Mouse (Mus musculus): Measurements from ENCODE around the gene Ccdc134. TPM values are rescaled to one million over a fixed set of nuclear protein-coding genes. Genes with fewer than 3 reads are reported as not detected.
A peak's percentile ranks its signal among the peaks of the same experiment; 100 is the strongest.

The Ccdc134 gene
- total and polyA plus RNA-seq, 3 experiments, result 17.5 to 19.7 TPM; not detected in 1

DNA sequence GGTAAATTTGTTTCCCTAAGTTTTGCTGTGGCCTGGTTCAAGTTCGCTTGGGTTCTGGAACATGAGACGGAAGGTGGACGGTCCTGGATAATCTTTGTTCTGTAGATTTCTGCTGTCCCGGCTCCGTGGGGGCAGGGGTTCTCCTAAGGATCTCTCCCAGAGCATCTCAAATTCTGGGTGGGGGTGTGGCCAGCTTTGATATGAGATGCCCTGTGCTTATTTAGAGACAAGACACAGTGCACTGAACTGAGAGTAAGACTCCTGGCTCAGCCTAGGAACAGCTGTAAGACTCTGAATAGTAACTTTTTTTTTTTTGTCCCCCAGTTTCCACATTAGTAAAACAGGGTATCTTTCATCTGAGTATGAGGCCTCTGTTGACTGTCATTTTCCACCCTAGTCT is 676 bp downstream of the Ccdc134 start:
- peaks cover 4% of the 10 kb centered on the region; the same call in 1 of the 2 replicates for H3K79me2 ChIP-seq (ENCODE audit: control insufficient read depth, insufficient read depth, low read length, poor library complexity)
- no peaks in the 10 kb centered on the region for H3K27me3 ChIP-seq (ENCODE audit: control insufficient read depth in 1 of 2, insufficient read depth in 2 of 2, low read length in 2 of 2)
- peak overlapping the region; percentile 67 to 76 for H3K4me3 ChIP-seq (ENCODE audit: control insufficient read depth in 1 of 2, insufficient read depth in 1 of 2, low read depth in 2 of 2, low read length in 2 of 2)
- H3K36me3 ChIP-seq (ENCODE audit: control insufficient read depth in 1 of 2, insufficient read depth in 2 of 2, low read length in 2 of 2), result peaks cover 0 to 3% of the 10 kb centered on the region in 2 experiments; a peak in 1 of 4 replicates
- TF ChIP-seq GATA1 (IDR thresholded peaks at IDR 0.05; ENCODE audit: low read depth, low read length) (no peak), MYC (IDR thresholded peaks at IDR 0.05; ENCODE audit: low read depth, low read length) (no peak), NELFE (IDR thresholded peaks at IDR 0.05; ENCODE audit: low read depth, low read length) (no peak), SMC3 (IDR thresholded peaks at IDR 0.05; ENCODE audit: low read depth, low read length) (no peak), ZC3H11A (IDR thresholded peaks at IDR 0.05; ENCODE audit: low read depth, low read length) (no peak), EP300 (IDR thresholded peaks at IDR 0.05; ENCODE audit: low read depth in 1 of 2, low read length in 2 of 2) (no peak), CTCF (IDR thresholded peaks at IDR 0.05 in 2 of 3, conservative IDR thresholded peaks at IDR 0.05 in 1 of 3; ENCODE audit: control insufficient read depth in 1 of 3, insufficient read depth in 1 of 3, low read depth in 2 of 3, low read length in 3 of 3, poor library complexity in 1 of 3, severe bottlenecking in 1 of 3) (no peak), HCFC1 (IDR thresholded peaks at IDR 0.05; ENCODE audit: low read depth, low read length) (no peak), BHLHE40 (IDR thresholded peaks at IDR 0.05; ENCODE audit: borderline replicate concordance, low read depth, low read length) (no peak), ZMIZ1 (IDR thresholded peaks at IDR 0.05; ENCODE audit: low read depth, low read length) (no peak), TAL1 (IDR thresholded peaks at IDR 0.05; ENCODE audit: low read length) (no peak), POLR2A (IDR thresholded peaks at IDR 0.05; ENCODE audit: control insufficient read depth in 1 of 2, insufficient read depth in 1 of 2, low read depth in 1 of 2, low read length in 2 of 2, poor library complexity in 1 of 2) (no peak), CHD2 (IDR thresholded peaks at IDR 0.05; ENCODE audit: low read length) (no peak), MYB (IDR thresholded peaks at IDR 0.05; ENCODE audit: low read depth, low read length) (no peak), TCF12 (IDR thresholded peaks at IDR 0.05; ENCODE audit: low read depth, low read length) (no peak), USF1 (IDR thresholded peaks at IDR 0.05; ENCODE audit: low read depth, low read length) (no peak), USF2 (IDR thresholded peaks at IDR 0.05; ENCODE audit: borderline replicate concordance in 1 of 2, insufficient read depth in 1 of 2, low read depth in 1 of 2, low read length in 2 of 2) (no peak), POLR2AphosphoS5 (IDR thresholded peaks at IDR 0.05; ENCODE audit: borderline replicate concordance, low read depth, low read length) (no peak)
- H3K27ac ChIP-seq (ENCODE audit: control insufficient read depth, low read depth, low read length), result peak overlapping the region; percentile 47
- H3K4me1 ChIP-seq (ENCODE audit: control insufficient read depth in 1 of 2, insufficient read depth in 2 of 2, low read length in 2 of 2), result peaks cover 0 to 12% of the 10 kb centered on the region in 2 experiments; a peak in 1 of 4 replicates
- peak; percentile 64 for DNase-seq (ENCODE audit: low read depth, low spot score)
- H3K9ac ChIP-seq (ENCODE audit: control insufficient read depth, low read depth, low read length, poor library complexity, severe bottlenecking), result peak overlapping the region; percentile 85
- H3K9me3 ChIP-seq (replicated peaks; ENCODE audit: insufficient read depth, low read length), result no peaks in the 10 kb centered on the region

DNA sequence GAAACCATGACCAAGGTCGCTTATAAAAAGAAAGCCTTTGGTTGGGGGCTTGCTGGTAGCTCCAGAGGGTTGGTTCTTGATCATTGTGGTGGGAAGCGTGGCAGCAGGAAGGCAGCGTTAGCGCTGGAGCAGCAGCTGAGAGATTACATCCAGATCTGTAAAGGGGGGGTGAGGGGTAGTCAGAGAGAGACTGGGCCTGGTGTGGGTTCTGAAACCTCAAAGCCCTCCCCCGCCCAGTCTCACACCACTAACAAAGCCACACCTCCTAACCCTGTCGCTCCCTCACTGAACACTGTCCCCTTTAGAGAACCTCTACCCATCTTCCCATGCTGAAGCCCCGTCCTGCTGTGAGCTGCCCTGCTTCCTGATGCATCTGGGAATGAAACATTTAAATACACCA is 2.9 kb downstream of the Ccdc134 start:
- H3K9ac ChIP-seq (ENCODE audit: control insufficient read depth, low read depth, low read length, poor library complexity, severe bottlenecking), result no peak overlapping the region
- no peak overlapping the region for H3K27ac ChIP-seq (ENCODE audit: control insufficient read depth, low read depth, low read length)
- H3K4me1 ChIP-seq (ENCODE audit: control insufficient read depth in 1 of 2, insufficient read depth in 2 of 2, low read length in 2 of 2), result peaks cover 0 to 12% of the 10 kb centered on the region in 2 experiments; a peak in 1 of 4 replicates
- H3K79me2 ChIP-seq (ENCODE audit: control insufficient read depth, insufficient read depth, low read length, poor library complexity), result peaks cover 4% of the 10 kb centered on the region; the same call in 1 of the 2 replicates
- no peak for TF ChIP-seq CHD2 (IDR thresholded peaks at IDR 0.05; ENCODE audit: low read length)
- no peak for TF ChIP-seq CHD1 (IDR thresholded peaks at IDR 0.05; ENCODE audit: low read depth, low read length)
- no peak for TF ChIP-seq HCFC1 (IDR thresholded peaks at IDR 0.05; ENCODE audit: low read depth, low read length)
- TF ChIP-seq GATA1 (IDR thresholded peaks at IDR 0.05; ENCODE audit: low read depth, low read length), result no peak
- TF ChIP-seq NELFE (IDR thresholded peaks at IDR 0.05; ENCODE audit: low read depth, low read length), result no peak
- TF ChIP-seq UBTF (IDR thresholded peaks at IDR 0.05; ENCODE audit: borderline replicate concordance, insufficient read depth, low read depth, low read length), result no peak
- no peak for TF ChIP-seq TAL1 (IDR thresholded peaks at IDR 0.05; ENCODE audit: low read length)
- no peak for TF ChIP-seq USF1 (IDR thresholded peaks at IDR 0.05; ENCODE audit: low read depth, low read length)
- TF ChIP-seq ZNF384 (IDR thresholded peaks at IDR 0.05; ENCODE audit: low read depth, low read length), result no peak
- no peak for TF ChIP-seq MYB (IDR thresholded peaks at IDR 0.05; ENCODE audit: low read depth, low read length)
- TF ChIP-seq MYC (IDR thresholded peaks at IDR 0.05; ENCODE audit: low read depth, low read length), result no peak
- no peak for TF ChIP-seq JUND (IDR thresholded peaks at IDR 0.05; ENCODE audit: low read depth, low read length)
- no peak for TF ChIP-seq ZKSCAN1 (IDR thresholded peaks at IDR 0.05; ENCODE audit: low read depth, low read length)
- no peak for TF ChIP-seq MAX (IDR thresholded peaks at IDR 0.05; ENCODE audit: low read length)
- TF ChIP-seq ELF1 (IDR thresholded peaks at IDR 0.05; ENCODE audit: low read depth, low read length), result no peak
- no peak for TF ChIP-seq RAD21 (IDR thresholded peaks at IDR 0.05; ENCODE audit: low read depth, low read length)
- no peak for TF ChIP-seq TBP (IDR thresholded peaks at IDR 0.05; ENCODE audit: low read depth, low read length)
- no peak for TF ChIP-seq E2F4 (IDR thresholded peaks at IDR 0.05; ENCODE audit: borderline replicate concordance, low read depth, low read length)
- TF ChIP-seq POLR2AphosphoS2 (IDR thresholded peaks at IDR 0.05; ENCODE audit: low read length), result no peak
- no peak for DNase-seq (ENCODE audit: low read depth, low spot score)
- no peaks in the 10 kb centered on the region for H3K9me3 ChIP-seq (replicated peaks; ENCODE audit: insufficient read depth, low read length)
- no peaks in the 10 kb centered on the region for H3K27me3 ChIP-seq (ENCODE audit: control insufficient read depth in 1 of 2, insufficient read depth in 2 of 2, low read length in 2 of 2)
- peaks cover 0 to 3% of the 10 kb centered on the region in 2 experiments; a peak in 1 of 4 replicates for H3K36me3 ChIP-seq (ENCODE audit: control insufficient read depth in 1 of 2, insufficient read depth in 2 of 2, low read length in 2 of 2)
- no peak overlapping the region for H3K4me3 ChIP-seq (ENCODE audit: control insufficient read depth in 1 of 2, insufficient read depth in 1 of 2, low read depth in 2 of 2, low read length in 2 of 2)
